Mouse (Mus musculus): ENCODE measurements at regions not wholly inside any gene's neighbourhood (a gene's known extent, or its start where the extent isn't known, plus 50 kb on each side); places are given as distances from the start of the nearest gene placed in this dataset.

DNA sequence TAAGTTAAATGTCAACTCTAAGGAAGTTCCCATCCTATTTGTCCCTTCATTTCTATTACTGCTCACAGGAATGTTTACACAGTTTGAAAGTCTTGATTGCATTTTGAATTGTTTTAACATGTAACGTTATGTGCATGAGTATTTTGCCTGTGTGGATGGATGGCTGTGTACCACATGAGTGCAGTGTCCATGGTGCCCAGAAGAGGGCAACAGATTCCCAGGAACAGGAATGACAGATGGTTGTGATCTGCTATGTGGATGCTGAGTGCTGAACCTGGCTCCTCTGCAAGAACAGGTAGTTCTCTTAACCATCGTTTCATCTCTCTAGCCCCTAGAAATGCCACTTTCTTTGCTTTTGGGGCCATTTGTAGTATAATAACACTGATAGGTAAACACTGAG is 597.9 kb upstream of the Zwint start:
- no peak for DNase-seq (ENCODE audit: low spot score in 2 of 2)

DNA sequence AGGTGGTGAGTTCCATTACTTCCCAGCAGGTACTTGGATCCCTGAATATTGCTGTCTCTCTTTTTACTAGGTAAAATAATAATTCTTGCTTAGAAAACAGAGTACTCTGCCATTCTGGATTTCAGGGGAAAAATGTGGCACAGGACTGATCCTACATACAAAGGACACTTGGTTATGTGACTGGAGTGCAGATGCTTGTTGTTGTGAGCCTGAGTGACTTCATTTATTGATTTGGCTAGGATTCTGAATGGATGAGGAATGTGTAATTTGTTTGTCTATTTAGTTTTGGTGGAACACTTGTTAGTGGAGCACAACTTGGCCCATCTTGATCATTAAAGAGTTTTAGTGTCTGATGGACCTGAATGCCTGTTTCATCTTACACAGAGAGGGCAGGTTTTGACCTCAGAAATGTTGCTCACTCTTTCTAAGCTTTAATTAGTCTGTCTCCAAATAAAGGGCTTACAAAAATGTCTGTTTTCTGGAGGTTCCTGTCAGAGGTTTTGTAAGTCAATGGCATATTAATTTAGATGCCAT is 583.4 kb upstream of the Zwint start:
- DNase-seq (ENCODE audit: low spot score in 2 of 2), result peak in 1 of 2 experiments; percentile 26

DNA sequence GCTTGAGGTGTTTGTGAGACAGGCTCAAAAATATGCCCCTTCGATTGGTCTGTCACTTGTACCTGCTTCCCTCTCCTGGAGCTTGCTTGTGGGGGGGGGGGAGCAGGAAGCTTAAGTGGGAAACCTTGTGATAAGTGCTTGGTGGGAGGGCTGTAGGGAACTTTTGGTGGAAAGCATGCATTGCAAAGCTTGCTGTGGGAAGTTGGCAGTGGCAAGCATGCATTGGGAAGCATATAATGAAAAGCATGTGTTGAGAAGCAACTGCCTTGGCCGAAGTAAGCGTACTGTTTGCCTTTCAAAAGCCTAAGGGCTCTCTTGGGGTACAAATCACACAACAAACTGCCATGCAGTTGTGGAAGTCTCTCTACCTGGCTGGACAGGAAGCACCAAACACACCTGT is 576.3 kb upstream of the Zwint start:
- DNase-seq (ENCODE audit: low spot score in 2 of 2), result no peak

DNA sequence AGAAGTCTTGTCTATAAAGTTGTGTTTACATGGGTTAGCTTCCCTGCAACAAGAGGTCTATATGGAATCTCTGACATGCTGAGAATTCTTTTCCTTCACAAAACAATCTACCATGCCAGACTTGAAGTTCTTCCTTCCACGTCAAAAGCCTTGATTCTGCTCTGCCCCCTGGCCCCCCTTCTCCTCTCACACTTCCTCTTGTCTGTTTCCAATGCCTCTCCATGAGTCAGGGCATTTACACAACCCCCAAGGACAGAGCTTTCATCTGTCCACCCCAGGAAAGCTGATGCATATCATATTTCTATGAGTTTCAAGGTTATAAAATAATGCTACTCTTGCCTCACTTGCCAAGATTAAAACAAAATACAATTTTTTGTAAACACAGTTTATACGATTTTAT is 557.7 kb upstream of the Zwint start:
- no peak for DNase-seq (ENCODE audit: low spot score in 2 of 2)

DNA sequence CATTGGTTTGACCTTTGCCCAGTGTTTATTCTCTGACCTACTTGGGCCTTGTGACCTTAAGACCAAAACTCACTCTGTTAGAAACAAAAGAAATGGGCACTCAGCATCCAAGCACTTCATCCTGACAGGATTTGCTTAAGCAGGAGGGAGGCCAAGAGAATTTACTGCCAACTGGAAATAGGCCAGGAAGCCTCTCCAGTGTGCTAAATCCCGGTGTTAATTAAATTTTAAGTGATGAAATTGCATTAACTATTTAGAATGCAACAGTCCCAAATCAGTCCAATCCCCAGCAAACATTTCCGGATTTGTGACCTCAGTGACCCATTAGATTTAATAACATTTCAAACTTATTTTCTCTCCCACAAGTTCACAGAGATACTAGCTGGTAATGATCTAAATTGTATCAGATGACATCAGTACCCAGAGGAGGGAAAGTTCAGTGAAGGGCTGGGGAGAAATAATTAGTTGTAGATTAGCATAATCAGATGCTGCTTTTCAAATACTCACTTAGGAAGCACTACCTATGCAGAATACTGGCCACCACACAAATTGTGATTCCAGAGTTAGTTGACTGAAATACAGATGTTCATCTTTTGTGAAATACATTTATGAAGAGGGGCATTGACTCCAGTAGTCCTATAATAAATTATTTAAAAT is 555.4 kb upstream of the Zwint start:
- DNase-seq (ENCODE audit: low spot score in 2 of 2), result peak; percentile 37 to 76

DNA sequence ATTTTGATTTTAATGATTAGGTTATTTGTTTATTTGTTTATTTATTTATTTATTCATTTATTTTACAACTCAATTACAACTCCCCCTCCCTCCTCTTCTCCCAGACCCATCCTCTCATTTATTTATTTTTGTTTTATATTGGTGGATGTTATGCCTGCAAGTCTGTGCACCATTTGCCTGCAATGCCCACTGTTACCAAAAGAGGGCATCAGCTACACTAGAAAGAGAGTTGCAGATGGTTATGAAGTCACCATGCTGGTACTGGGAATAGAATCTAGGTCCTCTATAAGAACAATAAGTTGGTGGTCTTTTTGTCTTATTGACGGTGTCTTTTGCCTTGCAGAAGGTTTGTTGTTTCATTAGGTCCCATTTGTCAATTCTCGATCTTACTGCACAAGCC is 535.2 kb upstream of the Zwint start:
- DNase-seq (ENCODE audit: low spot score in 2 of 2), result no peak

DNA sequence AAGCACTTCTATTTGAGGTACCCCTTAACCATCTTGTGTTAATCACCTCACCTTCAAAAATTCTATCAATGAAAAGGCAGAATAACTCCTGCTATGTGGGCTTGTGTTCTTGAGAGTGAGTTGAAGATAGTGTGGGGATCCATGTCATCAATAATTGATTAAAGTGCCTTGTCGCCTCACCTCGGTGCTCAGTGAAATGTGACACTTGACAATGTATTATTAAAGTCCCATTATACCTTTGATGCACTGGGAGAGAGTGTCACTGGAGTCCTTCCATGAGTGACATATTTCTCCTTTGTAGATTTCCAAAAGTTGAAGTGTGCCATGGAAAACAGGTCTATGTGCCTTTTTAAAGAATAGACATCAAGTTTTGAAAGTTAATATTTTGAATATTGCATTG is 522.2 kb upstream of the Zwint start:
- DNase-seq (ENCODE audit: low spot score in 2 of 2), result no peak

All from layer of hippocampus, postnatal 14 days (tissue).